Mouse (Mus musculus) stomach, embryonic 16.5 days (tissue): ENCODE data around the gene Mtfr1l. TPM values are rescaled to one million over a fixed set of nuclear protein-coding genes. Genes with fewer than 3 reads are reported as not detected.
A peak's percentile ranks its signal among the peaks of the same experiment; 100 is the strongest.

Source experiments
- ATAC-seq: fragments of 200-750 bp; cut with Nextera tagmentation; 2 replicates; pipeline ENCODE4 v1.8.0; 2017; ENCODE audit warnings: moderate number of reproducible peaks, moderate TSS enrichment; ENCODE audit not compliant: insufficient read depth, low FRiP score
- H3K27ac ChIP-seq: fragments of 300-500 bp; sonication (generic); 2 replicates; pipeline ENCODE4 v1.5.1; 2014; ENCODE audit warnings: low read length
- H3K27me3 ChIP-seq: fragments of 300-500 bp; sonication (generic); 2 replicates; pipeline ENCODE4 v1.6.1; 2014; ENCODE audit warnings: low read length, control low read depth, mixed read lengths; ENCODE audit not compliant: control insufficient read depth, insufficient read depth
- H3K36me3 ChIP-seq: fragments of 300-500 bp; sonication (generic); 2 replicates; pipeline ENCODE4 v1.6.1; 2014; ENCODE audit warnings: low read length; ENCODE audit not compliant: control insufficient read depth, insufficient read depth
- H3K4me1 ChIP-seq: fragments of 300-500 bp; sonication (generic); 2 replicates; pipeline ENCODE4 v1.6.1; 2014; ENCODE audit warnings: low read length, control low read depth, mixed read lengths; ENCODE audit not compliant: control insufficient read depth, insufficient read depth
- H3K4me2 ChIP-seq: fragments of 300-500 bp; sonication (generic); 2 replicates; pipeline ENCODE4 v1.6.1; 2014; ENCODE audit warnings: low read depth, low read length, mixed read lengths
- H3K4me3 ChIP-seq: fragments of 300-500 bp; sonication (generic); replicated peaks from 2 replicates; pipeline ENCODE4 v1.5.1; 2014; ENCODE audit warnings: mild to moderate bottlenecking, low read length
- H3K9ac ChIP-seq: fragments of 300-500 bp; sonication (generic); 2 replicates; pipeline ENCODE4 v1.6.1; 2014; ENCODE audit warnings: low read length
- H3K9me3 ChIP-seq: fragments of 300-500 bp; sonication (generic); replicated peaks from 2 replicates; pipeline ENCODE4 v1.6.1; 2016; ENCODE audit warnings: low read length, control low read depth; ENCODE audit not compliant: control insufficient read depth
- WGBS: fragments of 180-500 bp; shearing (Covaris S2); extraction: QIAGEN DNeasy Blood & Tissue Kit; methylation state at CpG from one replicate; pipeline ENCODE4 v1.1.7; 2014; 5-methylcytosine and 5-hydroxymethylcytosine counted together
- polyA plus RNA-seq: library from polyadenylated mRNA; unstranded; fragments of >200 nt; fragmentation: Nextera tagmentation; extraction: Ambion mirVana; gene quantifications from 2 replicates; pipeline ENCODE4 v1.2.1, GENCODE M21; 2015

The Mtfr1l gene
- polyA plus RNA-seq, 1 experiment from 2014 or later: 95.1 TPM

DNA sequence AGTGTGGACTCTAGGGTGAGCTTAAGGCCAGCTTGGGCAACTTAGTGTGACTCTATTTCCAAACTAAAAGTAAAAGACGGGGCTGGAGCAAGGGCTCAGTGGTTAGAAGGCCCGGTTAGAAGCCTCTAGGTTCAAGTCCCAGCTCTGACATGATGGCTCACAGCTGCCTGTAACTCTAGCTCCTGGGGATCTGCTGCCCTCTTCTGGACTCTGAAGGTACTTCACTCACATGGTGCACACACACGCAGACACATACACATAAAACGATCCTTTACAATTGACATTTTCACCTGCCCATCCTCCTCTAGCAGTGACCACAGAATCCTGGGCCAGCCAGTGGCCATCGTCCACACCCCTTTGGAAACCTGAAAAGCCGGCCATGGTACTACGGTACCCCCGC is 14.7 kb upstream of the Mtfr1l start:
- Histone ChIP-seq H3K36me3 (peaks cover 10% of the 10 kb centered on the region), H3K27me3 (no peaks in the 10 kb centered on the region), H3K4me2 (no peak overlapping the region), H3K4me3 (no peak overlapping the region), H3K4me1 (peaks cover 25% of the 10 kb centered on the region), H3K9me3 (peaks cover 11% of the 10 kb centered on the region), H3K9ac (no peak overlapping the region), H3K27ac (no peak overlapping the region)
- ATAC-seq: no peak
- 93% methylated on average over 8 of the region's 8 CpGs for WGBS

DNA sequence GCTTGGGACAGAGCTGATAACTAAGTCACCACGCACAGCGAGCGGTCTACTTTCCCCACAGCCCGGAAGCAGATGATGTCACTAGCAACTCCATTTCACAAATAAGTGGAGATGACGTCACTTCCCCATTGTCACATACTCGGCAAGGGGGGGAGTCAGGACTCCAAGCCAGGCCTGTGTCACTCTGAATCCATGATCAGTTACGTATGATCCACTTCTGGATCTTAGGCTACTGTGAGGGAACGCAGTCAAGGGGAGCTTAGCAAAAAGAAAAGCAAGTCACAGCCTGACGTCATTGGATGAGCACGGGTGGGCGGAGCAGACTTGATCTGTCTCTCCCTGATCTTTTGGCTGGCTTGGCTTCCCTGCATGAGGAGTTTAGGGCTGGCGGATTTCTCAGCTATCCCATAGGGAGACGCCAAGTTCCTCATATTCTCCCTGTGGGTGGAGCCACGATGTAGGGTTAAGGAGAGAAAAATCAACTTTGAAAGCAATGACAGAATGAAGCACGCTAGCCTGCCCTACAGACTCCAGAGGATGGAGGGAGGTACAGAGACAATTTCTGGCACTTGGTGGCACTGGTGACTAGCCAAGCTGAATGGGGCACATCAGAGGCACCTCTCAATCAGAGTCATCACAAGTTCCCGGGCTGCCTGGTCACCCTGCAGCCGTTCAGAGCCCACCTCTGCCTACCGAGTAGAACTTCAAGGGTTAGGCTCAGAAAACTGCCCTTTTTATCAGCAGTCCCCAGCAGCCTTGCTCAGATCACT is 13.2 kb upstream of the Mtfr1l start:
- no peak overlapping the region for H3K9ac ChIP-seq
- peaks cover 11% of the 10 kb centered on the region for H3K9me3 ChIP-seq
- H3K27ac ChIP-seq: peak overlapping the region; percentile 63; the same call in 1 of the 2 replicates
- ATAC-seq: no peak
- peaks cover 25% of the 10 kb centered on the region for H3K4me1 ChIP-seq
- no peaks in the 10 kb centered on the region for H3K27me3 ChIP-seq
- no peak overlapping the region for H3K4me3 ChIP-seq
- WGBS: 65% methylated on average over 18 of the region's 18 CpGs
- peaks cover 14% of the 10 kb centered on the region for H3K36me3 ChIP-seq
- H3K4me2 ChIP-seq: no peak overlapping the region

DNA sequence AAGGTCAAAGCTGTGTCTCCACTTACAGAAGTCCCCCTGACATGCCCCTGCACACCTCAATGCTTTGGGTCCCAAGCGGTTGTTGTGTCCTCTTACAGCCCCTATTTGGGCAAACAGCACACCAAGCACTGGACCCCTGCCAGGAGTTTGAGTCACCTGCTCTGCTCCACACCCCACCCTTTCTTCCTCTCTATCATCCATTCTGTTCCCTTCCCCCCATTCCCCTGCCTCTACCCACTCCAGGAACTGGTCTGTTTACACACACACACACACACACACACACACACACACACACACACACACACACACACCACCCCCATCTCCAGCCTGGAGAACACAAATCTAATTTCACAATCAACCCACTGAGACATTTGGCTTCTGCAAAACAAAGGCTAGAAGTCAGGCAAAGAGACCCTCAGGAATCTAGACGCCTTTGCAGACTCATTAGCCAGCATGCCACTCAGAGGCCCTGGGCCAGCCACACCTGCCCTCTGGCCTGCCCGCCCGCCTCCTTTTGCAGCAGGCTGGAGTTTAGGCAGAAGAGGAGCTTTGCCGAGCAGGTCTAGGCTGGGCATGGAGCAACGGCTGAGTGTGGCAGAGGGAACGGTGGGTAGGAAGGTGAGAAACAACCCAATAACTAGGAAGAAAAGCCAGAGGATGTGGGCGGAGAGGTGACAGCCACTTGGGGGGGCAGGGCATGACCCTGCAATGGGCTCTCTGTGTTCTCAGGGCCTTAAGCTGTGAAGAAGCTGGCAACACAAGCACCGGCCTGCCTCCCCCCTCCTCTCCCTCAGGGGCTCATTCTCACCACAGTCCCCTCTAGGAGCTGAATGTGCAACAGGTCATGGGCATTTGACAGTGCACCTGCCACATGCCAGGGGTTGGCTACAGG is 11.9 kb upstream of the Mtfr1l start:
- Histone ChIP-seq H3K4me3 (no peak overlapping the region), H3K36me3 (peaks cover 14% of the 10 kb centered on the region), H3K4me1 (peaks cover 20% of the 10 kb centered on the region), H3K27me3 (no peaks in the 10 kb centered on the region), H3K9me3 (peaks cover 11% of the 10 kb centered on the region), H3K27ac (peak overlapping the region; percentile 63; the same call in 1 of the 2 replicates), H3K4me2 (no peak overlapping the region), H3K9ac (peak overlapping the region; percentile 53; the same call in 1 of the 2 replicates)
- WGBS: 41% methylated on average over 9 of the region's 9 CpGs
- ATAC-seq: peak; percentile 49; the same call in 1 of the 2 replicates

DNA sequence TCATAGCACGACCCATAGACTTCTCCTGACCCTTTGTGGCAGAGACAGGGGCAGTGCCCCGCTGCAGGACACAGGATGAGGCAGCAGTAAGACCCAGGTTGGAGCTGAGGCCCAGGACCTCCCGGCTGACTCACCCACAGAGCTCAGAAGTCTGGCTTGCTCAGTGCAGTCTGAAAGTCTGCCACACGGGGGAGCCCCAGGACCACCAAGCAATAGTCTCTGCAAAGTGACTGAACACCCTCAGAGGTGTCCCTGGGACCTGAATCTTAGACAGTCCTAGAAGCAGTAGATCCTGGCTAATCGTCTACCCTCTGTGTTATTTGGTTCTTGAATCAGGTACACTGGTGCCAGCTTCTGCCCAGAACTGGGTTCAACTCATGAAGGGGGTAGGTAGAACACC is 8.1 kb upstream of the Mtfr1l start:
- Histone ChIP-seq H3K36me3 (peaks cover 5% of the 10 kb centered on the region; the same call in 1 of the 2 replicates), H3K9me3 (no peaks in the 10 kb centered on the region), H3K9ac (0 out of 2 replicates have a peak overlapping the region, but pooled peaks have one; percentile 26), H3K4me3 (no peak overlapping the region), H3K27ac (no peak overlapping the region), H3K4me1 (peaks cover 13% of the 10 kb centered on the region), H3K4me2 (no peak overlapping the region), H3K27me3 (no peaks in the 10 kb centered on the region)
- peak; percentile 64 for ATAC-seq
- WGBS: 8% methylated on average over 5 of the region's 5 CpGs

DNA sequence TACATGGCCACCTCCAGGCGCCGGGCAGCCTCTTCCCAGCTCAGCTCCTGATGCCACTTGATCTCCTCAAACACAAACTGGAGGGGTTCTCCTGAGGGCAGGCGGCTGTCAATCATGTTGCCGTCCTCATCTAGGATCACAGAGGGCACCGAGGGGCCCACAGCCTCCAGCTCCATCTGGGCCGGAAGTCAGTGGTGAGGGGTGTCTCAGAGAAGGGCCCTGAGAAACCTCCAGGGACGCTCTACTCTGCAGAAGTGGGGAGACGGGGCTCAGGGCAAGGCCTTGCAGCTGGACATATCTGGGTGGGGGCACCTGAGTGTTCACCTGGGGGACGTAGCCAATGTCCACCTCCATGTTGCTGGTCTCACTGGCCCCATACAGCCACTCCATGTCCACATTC is 7.5 kb upstream of the Mtfr1l start:
- ATAC-seq: no peak
- no peak overlapping the region for H3K27ac ChIP-seq
- no peaks in the 10 kb centered on the region for H3K9me3 ChIP-seq
- no peak overlapping the region for H3K9ac ChIP-seq
- WGBS: 88% methylated on average over 9 of the region's 9 CpGs
- no peak overlapping the region for H3K4me3 ChIP-seq
- no peak overlapping the region for H3K4me2 ChIP-seq
- H3K27me3 ChIP-seq: no peaks in the 10 kb centered on the region
- peaks cover 5% of the 10 kb centered on the region; the same call in 1 of the 2 replicates for H3K36me3 ChIP-seq
- H3K4me1 ChIP-seq: peaks cover 7% of the 10 kb centered on the region

DNA sequence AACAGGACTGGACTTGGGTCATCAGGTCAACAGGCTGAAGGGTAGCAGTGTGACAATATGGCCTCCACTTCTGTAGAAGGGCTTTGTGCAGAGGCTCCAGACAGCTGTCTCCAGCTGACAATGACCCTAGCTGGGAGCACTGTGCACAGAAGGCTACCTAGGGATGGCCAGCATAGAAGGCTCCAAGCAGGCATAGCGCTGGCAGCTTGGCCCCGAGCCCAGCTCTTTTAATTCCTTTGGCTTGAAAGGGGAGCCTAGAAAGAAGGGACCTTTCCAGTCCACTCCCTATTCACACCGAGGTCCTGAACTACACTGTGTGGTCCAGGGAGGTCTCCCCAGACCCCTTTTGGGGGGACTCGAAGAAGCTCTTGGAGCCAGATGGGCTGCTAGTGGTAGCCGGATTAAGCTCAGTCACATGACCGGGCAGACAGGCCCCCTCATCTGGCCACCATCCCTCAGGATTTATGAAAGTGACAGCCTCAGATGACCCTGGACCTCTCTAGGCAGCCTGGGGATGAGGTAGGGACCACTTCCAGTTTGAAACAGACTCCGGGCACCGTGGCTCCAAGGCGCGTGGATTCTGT is 3.9 kb upstream of the Mtfr1l start:
- 83% methylated on average over 10 of the region's 10 CpGs for WGBS
- ATAC-seq: no peak
- Histone ChIP-seq H3K4me2 (no peak overlapping the region), H3K9me3 (no peaks in the 10 kb centered on the region), H3K27me3 (no peaks in the 10 kb centered on the region), H3K27ac (no peak overlapping the region), H3K9ac (no peak overlapping the region), H3K4me1 (peaks cover 7% of the 10 kb centered on the region; the same call in 1 of the 2 replicates), H3K4me3 (no peak overlapping the region), H3K36me3 (peaks cover 2% of the 10 kb centered on the region; the same call in 1 of the 2 replicates)

DNA sequence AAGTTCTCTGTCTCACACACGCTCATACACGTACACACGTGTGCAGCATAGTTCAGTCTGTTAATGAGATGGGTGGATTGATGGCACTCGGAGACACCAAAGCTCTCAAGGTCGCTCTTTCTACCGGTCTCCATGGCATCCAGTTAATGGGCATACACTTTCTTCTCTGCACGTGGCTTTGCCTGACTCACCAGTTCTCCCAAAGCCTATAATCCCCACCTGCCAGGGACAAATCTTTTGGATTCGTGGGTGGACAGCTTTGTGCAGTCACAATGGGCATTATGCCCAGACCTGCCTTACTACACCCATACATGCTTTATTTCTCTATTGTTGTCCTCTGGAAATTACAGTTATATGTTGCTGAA is 582 bp upstream of the Mtfr1l start:
- H3K4me1 ChIP-seq: peaks cover 25% of the 10 kb centered on the region
- no peaks in the 10 kb centered on the region for H3K36me3 ChIP-seq
- peak overlapping the region; percentile 89 for H3K4me2 ChIP-seq
- H3K27ac ChIP-seq: peak overlapping the region; percentile 85
- no peaks in the 10 kb centered on the region for H3K9me3 ChIP-seq
- H3K9ac ChIP-seq: peak overlapping the region; percentile 72
- 8% methylated on average over 8 of the region's 8 CpGs for WGBS
- peak; percentile 5; the same call in 1 of the 2 replicates for ATAC-seq
- peak overlapping the region; percentile 81 for H3K4me3 ChIP-seq
- no peaks in the 10 kb centered on the region for H3K27me3 ChIP-seq

DNA sequence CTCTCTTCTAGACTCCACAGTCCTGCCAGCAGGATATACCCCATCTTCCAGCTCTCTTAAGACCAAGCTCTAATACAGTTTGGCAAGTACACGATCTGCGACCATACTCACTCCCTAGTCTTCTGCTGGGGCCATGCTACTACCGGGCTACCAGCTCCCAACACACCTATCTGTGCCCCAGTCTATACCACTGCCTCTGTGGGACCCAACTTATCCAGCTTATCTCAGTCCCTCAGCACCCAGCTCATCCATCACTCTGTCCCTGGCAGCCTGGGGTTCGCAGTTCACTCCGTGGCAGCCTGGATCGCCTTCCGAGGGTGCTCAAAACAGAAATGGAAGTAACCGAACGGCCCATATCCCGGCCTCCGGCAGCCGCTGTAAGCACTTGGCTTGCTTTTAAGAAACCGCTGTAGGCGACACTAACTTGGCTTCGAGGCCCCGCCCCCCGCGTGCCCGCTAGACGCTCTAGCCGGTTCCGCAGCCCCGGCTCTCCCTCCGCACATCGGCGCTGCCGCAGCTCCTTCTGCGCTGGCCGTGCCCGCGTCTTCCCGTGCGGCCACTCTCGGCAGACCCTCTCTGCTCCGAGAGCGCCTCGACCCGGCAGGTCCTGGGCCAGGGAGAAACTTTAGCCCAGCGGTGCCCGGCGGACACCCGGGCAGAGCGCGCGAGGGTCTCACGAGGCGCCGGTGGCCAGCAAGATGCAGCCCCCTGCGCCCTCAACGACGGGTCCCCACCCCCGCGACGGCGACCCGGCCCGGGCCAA is 882 bp downstream of the Mtfr1l start:
- WGBS: under 1% methylated on average over 57 of the region's 57 CpGs

More for the DNA sequence above, 882 bp downstream of the Mtfr1l start:
- no peaks in the 10 kb centered on the region for H3K9me3 ChIP-seq
- peak overlapping the region; percentile 81 for H3K4me3 ChIP-seq
- peaks cover 25% of the 10 kb centered on the region for H3K4me1 ChIP-seq
- peak overlapping the region; percentile 82 for H3K27ac ChIP-seq
- H3K36me3 ChIP-seq: no peaks in the 10 kb centered on the region
- ATAC-seq: 0 out of 2 replicates have a peak, but pooled peaks have one; percentile 2
- H3K9ac ChIP-seq: peak overlapping the region; percentile 86
- H3K27me3 ChIP-seq: no peaks in the 10 kb centered on the region
- H3K4me2 ChIP-seq: peak overlapping the region; percentile 94
